Mouse (Mus musculus): Measurements from ENCODE around the gene Dusp5. TPM values are rescaled to one million over a fixed set of nuclear protein-coding genes. Genes with fewer than 3 reads are reported as not detected.

Dusp5 gene
- polyA plus RNA-seq (2015; fragmentation: Nextera tagmentation; extraction: Ambion mirVana) = 7.6 and 8.2 TPM in 2 replicates

- no peaks in the 10 kb centered on the region for H3K36me3 ChIP-seq (ENCODE audit: control insufficient read depth, insufficient read depth, low read length)
- no peaks in the 10 kb centered on the region for H3K9me3 ChIP-seq (ENCODE audit: control insufficient read depth, low read length)
- peaks cover 11% of the 10 kb centered on the region for H3K4me1 ChIP-seq (ENCODE audit: control insufficient read depth, insufficient read depth, low read depth, low read length)
- H3K9ac ChIP-seq (ENCODE audit: low read depth, low read length) = peak within 1 kb of the TSS; percentile 71
- 0% methylated on average over 53 of the region's 84 CpGs for WGBS
- H3K4me2 ChIP-seq (ENCODE audit: low read length) = peak within 1 kb of the TSS; percentile 93
- H3K27me3 ChIP-seq (replicated peaks; ENCODE audit: control insufficient read depth, insufficient read depth, low read length) = peaks cover 21% of the 10 kb centered on the region
- peak within 1 kb of the TSS; percentile 35; the same call in 1 of the 2 replicates for H3K27ac ChIP-seq (ENCODE audit: low read depth, low read length)
- peak; percentile 97 for ATAC-seq
- peak within 1 kb of the TSS; percentile 60 for H3K4me3 ChIP-seq (ENCODE audit: low read length)
Measured at GRCm38 (mm10) chr19:53528752-53529454, at the start of gene Dusp5. Gene Dusp5, plus strand, starts transcription at chr19:53529109.

DNA sequence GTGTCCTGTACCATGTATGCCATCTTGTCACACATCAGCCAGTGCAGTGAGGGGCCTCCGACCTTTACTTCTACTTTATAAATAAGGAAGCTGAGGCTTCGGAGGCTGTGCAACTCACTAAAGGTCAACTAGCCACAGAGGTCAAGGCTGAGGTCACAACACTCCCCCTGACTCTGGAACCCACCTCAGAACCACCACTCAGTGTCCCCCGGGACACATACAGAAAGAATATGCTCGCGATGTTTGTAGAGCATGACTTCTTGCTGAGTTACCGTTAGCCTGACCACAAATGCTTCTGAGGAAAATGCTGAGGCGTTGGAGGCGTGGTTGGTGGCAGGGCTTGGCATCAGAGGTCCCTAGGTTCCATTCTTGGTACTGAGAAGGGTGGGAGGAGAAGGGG is 49.3 kb upstream of the Dusp5 start:
- H3K27me3 ChIP-seq (replicated peaks; ENCODE audit: control insufficient read depth, insufficient read depth, low read length) = no peaks in the 10 kb centered on the region
- H3K9me3 ChIP-seq (ENCODE audit: control insufficient read depth, low read length) = no peaks in the 10 kb centered on the region
- no peak for ATAC-seq
- H3K4me2 ChIP-seq (ENCODE audit: low read length) = no peak overlapping the region
- no peak overlapping the region for H3K9ac ChIP-seq (ENCODE audit: low read depth, low read length)
- H3K36me3 ChIP-seq (ENCODE audit: control insufficient read depth, insufficient read depth, low read length) = no peaks in the 10 kb centered on the region
- no peak overlapping the region for H3K4me3 ChIP-seq (ENCODE audit: low read length)
- 80% methylated on average over 8 of the region's 8 CpGs for WGBS
- no peaks in the 10 kb centered on the region for H3K4me1 ChIP-seq (ENCODE audit: control insufficient read depth, insufficient read depth, low read depth, low read length)
- H3K27ac ChIP-seq (ENCODE audit: low read depth, low read length) = no peak overlapping the region

- Histone ChIP-seq H3K9ac (ENCODE audit: low read depth, low read length) (no peak overlapping the region), H3K27me3 (replicated peaks; ENCODE audit: control insufficient read depth, insufficient read depth, low read length) (no peaks in the 10 kb centered on the region), H3K36me3 (ENCODE audit: control insufficient read depth, insufficient read depth, low read length) (no peaks in the 10 kb centered on the region), H3K27ac (ENCODE audit: low read depth, low read length) (no peak overlapping the region), H3K4me3 (ENCODE audit: low read length) (no peak overlapping the region), H3K9me3 (ENCODE audit: control insufficient read depth, low read length) (no peaks in the 10 kb centered on the region), H3K4me1 (ENCODE audit: control insufficient read depth, insufficient read depth, low read depth, low read length) (no peaks in the 10 kb centered on the region), H3K4me2 (ENCODE audit: low read length) (no peak overlapping the region)
- ATAC-seq = no peak
- WGBS = 52% methylated on average over 6 of the region's 6 CpGs
Measured at GRCm38 (mm10) chr19:53482093-53482492, 46.8 kb upstream of the Dusp5 start.

- WGBS = 91% methylated on average over 5 of the region's 5 CpGs
- no peak overlapping the region for H3K27ac ChIP-seq (ENCODE audit: low read depth, low read length)
- ATAC-seq = no peak
Measured at GRCm38 (mm10) chr19:53482527-53482926, 46.4 kb upstream of the Dusp5 start.

DNA sequence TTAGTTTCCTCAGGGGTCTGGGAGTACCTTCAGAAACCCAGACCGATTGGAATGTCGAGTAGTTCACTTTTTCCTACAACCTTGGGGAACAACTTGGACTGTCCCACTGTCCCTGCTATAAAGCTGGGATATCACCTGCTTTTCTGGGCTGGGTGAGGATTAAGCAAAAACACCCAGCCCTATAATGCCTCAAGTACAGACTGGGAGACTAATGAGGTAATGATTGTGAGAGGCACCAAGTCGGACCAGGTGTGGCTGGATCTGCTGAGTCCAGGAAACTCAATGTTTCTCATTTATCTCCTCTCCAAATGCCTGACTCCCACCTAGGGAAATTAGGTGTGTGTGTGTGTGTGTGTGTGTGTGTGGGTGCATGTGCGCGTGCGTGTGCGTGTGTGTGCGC is 44.9 kb upstream of the Dusp5 start:
- no peak for ATAC-seq
- no peak overlapping the region for H3K4me3 ChIP-seq (ENCODE audit: low read length)
- H3K4me2 ChIP-seq (ENCODE audit: low read length) = no peak overlapping the region
- 95% methylated on average over 8 of the region's 8 CpGs for WGBS
- H3K9me3 ChIP-seq (ENCODE audit: control insufficient read depth, low read length) = no peaks in the 10 kb centered on the region
- H3K4me1 ChIP-seq (ENCODE audit: control insufficient read depth, insufficient read depth, low read depth, low read length) = no peaks in the 10 kb centered on the region
- H3K27me3 ChIP-seq (replicated peaks; ENCODE audit: control insufficient read depth, insufficient read depth, low read length) = no peaks in the 10 kb centered on the region
- H3K9ac ChIP-seq (ENCODE audit: low read depth, low read length) = no peak overlapping the region
- H3K36me3 ChIP-seq (ENCODE audit: control insufficient read depth, insufficient read depth, low read length) = no peaks in the 10 kb centered on the region
- H3K27ac ChIP-seq (ENCODE audit: low read depth, low read length) = no peak overlapping the region

More at GRCm38 (mm10) chr19:53482527-53482926, 46.4 kb upstream of the Dusp5 start:
- Histone ChIP-seq H3K4me3 (ENCODE audit: low read length) (no peak overlapping the region), H3K9me3 (ENCODE audit: control insufficient read depth, low read length) (no peaks in the 10 kb centered on the region), H3K4me2 (ENCODE audit: low read length) (no peak overlapping the region), H3K4me1 (ENCODE audit: control insufficient read depth, insufficient read depth, low read depth, low read length) (no peaks in the 10 kb centered on the region), H3K27me3 (replicated peaks; ENCODE audit: control insufficient read depth, insufficient read depth, low read length) (no peaks in the 10 kb centered on the region), H3K36me3 (ENCODE audit: control insufficient read depth, insufficient read depth, low read length) (no peaks in the 10 kb centered on the region), H3K9ac (ENCODE audit: low read depth, low read length) (no peak overlapping the region)

DNA sequence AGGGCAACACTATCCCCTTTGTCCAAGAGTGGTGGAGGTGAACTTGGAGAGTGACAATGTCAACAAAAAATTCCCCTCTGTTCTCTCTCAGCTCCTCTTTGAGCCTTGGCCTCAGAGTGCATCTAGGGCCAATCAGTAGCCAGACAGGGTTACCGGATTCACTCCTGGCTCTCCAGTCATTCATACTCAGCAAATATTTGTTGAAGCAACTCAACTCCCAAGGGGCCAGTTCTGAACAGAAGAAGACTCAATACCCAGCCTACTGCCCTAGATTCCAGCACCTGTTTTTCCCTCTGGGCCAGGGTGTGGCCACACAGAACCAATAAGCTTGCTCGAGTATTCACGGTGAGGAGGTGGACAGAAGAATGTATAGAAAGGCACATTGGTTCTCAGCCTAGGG is 44.0 kb upstream of the Dusp5 start:
- H3K27ac ChIP-seq (ENCODE audit: low read depth, low read length) = no peak overlapping the region
- WGBS = 83% methylated on average over 3 of the region's 3 CpGs
- H3K27me3 ChIP-seq (replicated peaks; ENCODE audit: control insufficient read depth, insufficient read depth, low read length) = no peaks in the 10 kb centered on the region

DNA sequence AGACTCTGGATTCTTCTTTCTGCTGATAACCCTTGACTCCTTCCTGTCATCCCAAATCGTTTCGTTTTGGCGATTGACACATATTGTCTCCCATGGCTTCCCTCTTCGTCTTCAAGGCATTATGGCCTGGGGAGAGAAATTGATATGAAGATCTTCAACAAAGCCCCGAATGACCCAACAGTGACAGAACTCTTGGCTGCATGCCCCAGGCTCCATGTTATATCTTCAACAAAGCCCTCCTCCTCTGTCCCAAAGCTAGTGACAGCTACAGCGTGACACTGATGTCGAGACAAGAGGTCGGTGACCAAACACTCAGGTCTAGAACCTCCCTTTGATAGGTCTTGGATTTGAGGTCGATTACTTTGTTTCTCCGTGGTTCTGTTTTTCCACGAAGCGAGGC is 39.7 kb upstream of the Dusp5 start:
- H3K4me1 ChIP-seq (ENCODE audit: control insufficient read depth, insufficient read depth, low read depth, low read length) = no peaks in the 10 kb centered on the region
- H3K9me3 ChIP-seq (ENCODE audit: control insufficient read depth, low read length) = no peaks in the 10 kb centered on the region
- no peaks in the 10 kb centered on the region for H3K27me3 ChIP-seq (replicated peaks; ENCODE audit: control insufficient read depth, insufficient read depth, low read length)
- H3K4me2 ChIP-seq (ENCODE audit: low read length) = no peak overlapping the region
- no peak overlapping the region for H3K4me3 ChIP-seq (ENCODE audit: low read length)
- no peaks in the 10 kb centered on the region for H3K36me3 ChIP-seq (ENCODE audit: control insufficient read depth, insufficient read depth, low read length)
- no peak overlapping the region for H3K27ac ChIP-seq (ENCODE audit: low read depth, low read length)
- ATAC-seq = no peak
- 86% methylated on average over 12 of the region's 12 CpGs for WGBS
- H3K9ac ChIP-seq (ENCODE audit: low read depth, low read length) = no peak overlapping the region

More for the DNA sequence above, 44.0 kb upstream of the Dusp5 start:
- no peak overlapping the region for H3K4me3 ChIP-seq (ENCODE audit: low read length)
- ATAC-seq = no peak
- H3K9ac ChIP-seq (ENCODE audit: low read depth, low read length) = no peak overlapping the region
- H3K36me3 ChIP-seq (ENCODE audit: control insufficient read depth, insufficient read depth, low read length) = no peaks in the 10 kb centered on the region
- H3K4me1 ChIP-seq (ENCODE audit: control insufficient read depth, insufficient read depth, low read depth, low read length) = no peaks in the 10 kb centered on the region
- H3K4me2 ChIP-seq (ENCODE audit: low read length) = no peak overlapping the region
- H3K9me3 ChIP-seq (ENCODE audit: control insufficient read depth, low read length) = no peaks in the 10 kb centered on the region

- Histone ChIP-seq H3K4me2 (ENCODE audit: low read length) (no peak overlapping the region), H3K9me3 (ENCODE audit: control insufficient read depth, low read length) (no peaks in the 10 kb centered on the region), H3K27me3 (replicated peaks; ENCODE audit: control insufficient read depth, insufficient read depth, low read length) (no peaks in the 10 kb centered on the region), H3K4me1 (ENCODE audit: control insufficient read depth, insufficient read depth, low read depth, low read length) (no peaks in the 10 kb centered on the region), H3K27ac (ENCODE audit: low read depth, low read length) (no peak overlapping the region), H3K9ac (ENCODE audit: low read depth, low read length) (no peak overlapping the region), H3K4me3 (ENCODE audit: low read length) (no peak overlapping the region), H3K36me3 (ENCODE audit: control insufficient read depth, insufficient read depth, low read length) (no peaks in the 10 kb centered on the region)
- 75% methylated on average over 1 of the region's 1 CpGs for WGBS
- ATAC-seq = no peak
Measured at GRCm38 (mm10) chr19:53489910-53490309, 39.0 kb upstream of the Dusp5 start.

- no peak overlapping the region for H3K9ac ChIP-seq (ENCODE audit: low read depth, low read length)
- H3K4me1 ChIP-seq (ENCODE audit: control insufficient read depth, insufficient read depth, low read depth, low read length) = no peaks in the 10 kb centered on the region
- no peak overlapping the region for H3K27ac ChIP-seq (ENCODE audit: low read depth, low read length)
- no peaks in the 10 kb centered on the region for H3K9me3 ChIP-seq (ENCODE audit: control insufficient read depth, low read length)
- no peak overlapping the region for H3K4me3 ChIP-seq (ENCODE audit: low read length)
- no peaks in the 10 kb centered on the region for H3K27me3 ChIP-seq (replicated peaks; ENCODE audit: control insufficient read depth, insufficient read depth, low read length)
- H3K4me2 ChIP-seq (ENCODE audit: low read length) = no peak overlapping the region
- 71% methylated on average over 8 of the region's 8 CpGs for WGBS
- no peaks in the 10 kb centered on the region for H3K36me3 ChIP-seq (ENCODE audit: control insufficient read depth, insufficient read depth, low read length)
- ATAC-seq = no peak
Measured at GRCm38 (mm10) chr19:53490898-53491297, 38.0 kb upstream of the Dusp5 start.

Data from hindbrain, embryonic 16.5 days (tissue).